Mouse (Mus musculus) kidney, postnatal 10 days (tissue): ENCODE data around the gene Esrrb.

Source experiments
- DNase-seq: peaks from one replicate; pipeline ENCODE4 v3.0.0; 2021; ENCODE audit warnings: mixed read lengths

The Esrrb gene

DNA sequence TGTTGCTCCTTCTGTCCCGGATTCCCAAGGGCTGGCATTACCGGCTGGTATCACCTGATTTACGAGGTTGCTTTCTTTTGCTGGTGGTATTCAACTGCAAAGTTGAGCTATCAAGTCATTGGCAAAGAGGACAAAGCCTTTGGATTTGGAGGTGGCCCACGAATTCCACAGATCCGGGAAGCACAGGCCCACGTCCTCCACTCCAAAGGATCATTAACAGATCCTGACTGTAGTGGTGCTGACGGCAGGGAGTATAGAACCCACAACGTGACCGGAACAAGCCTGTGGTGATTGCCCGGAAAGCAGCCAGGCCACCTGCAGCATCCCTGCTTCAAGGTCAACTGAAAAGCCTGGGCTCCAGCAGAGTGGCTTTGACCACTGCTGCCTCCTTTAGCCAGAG lies 140.8 kb downstream of the Esrrb start:
- DNase-seq = no peak

- no peak for DNase-seq
Measured at GRCm38 (mm10) chr12:86503921-86504320, 143.0 kb downstream of the Esrrb start.

- DNase-seq = no peak
Measured at GRCm38 (mm10) chr12:86504321-86504720, 143.4 kb downstream of the Esrrb start.

- DNase-seq = no peak
Measured at GRCm38 (mm10) chr12:86507741-86508140, 146.8 kb downstream of the Esrrb start.

- no peak for DNase-seq
Measured at GRCm38 (mm10) chr12:86508313-86508988, 147.5 kb downstream of the Esrrb start.

DNA sequence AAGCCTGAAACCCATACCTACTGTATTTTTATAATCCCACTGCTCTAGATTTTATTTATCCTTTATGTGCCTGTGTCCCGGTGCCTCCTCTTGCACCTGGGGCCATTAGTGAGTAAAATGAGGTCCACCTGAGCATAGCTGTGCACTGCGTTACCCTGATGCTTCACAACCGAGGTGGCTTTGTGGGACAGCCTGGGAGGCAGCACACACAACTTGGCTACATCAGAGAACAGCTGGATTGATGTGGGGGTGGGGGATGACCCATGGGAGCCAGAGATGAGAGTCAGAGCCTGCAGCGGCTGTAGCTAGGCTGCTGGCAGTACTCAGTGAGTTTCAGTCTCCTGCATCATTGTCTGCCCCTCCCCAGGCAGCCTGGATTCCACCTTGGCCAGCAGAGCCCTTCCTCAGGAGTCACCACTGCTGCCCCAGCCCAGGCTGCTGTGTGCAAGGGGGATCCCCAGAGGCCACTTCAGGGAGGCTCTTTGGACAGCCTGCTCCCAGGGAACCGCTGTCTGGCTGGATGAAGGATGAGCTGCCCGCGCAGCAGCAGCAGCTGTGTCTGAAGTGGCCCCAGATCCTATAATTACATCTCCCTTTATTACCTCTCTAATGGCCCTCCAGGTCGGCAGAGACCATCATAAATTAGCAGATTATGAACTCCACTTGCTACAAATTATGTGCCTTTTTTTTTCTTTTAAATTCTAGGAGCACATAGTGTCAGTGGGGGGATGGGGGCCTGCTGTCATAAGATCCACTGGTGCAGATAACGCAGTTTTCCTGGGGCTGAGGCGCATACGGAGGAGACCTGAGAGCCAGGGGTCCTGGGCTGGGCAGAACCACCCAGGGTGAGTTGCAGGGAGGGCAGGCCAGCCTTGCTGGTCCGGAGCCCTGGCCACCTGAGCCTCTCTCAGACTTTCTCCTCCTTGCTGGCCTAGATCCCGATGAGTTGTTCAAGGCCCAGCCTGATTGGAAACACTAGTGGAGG lies 148.7 kb downstream of the Esrrb start:
- no peak for DNase-seq

GRCm38 (mm10) chr12:86512335-86512734 lies 151.4 kb downstream of the Esrrb start:
- DNase-seq = no peak

DNA sequence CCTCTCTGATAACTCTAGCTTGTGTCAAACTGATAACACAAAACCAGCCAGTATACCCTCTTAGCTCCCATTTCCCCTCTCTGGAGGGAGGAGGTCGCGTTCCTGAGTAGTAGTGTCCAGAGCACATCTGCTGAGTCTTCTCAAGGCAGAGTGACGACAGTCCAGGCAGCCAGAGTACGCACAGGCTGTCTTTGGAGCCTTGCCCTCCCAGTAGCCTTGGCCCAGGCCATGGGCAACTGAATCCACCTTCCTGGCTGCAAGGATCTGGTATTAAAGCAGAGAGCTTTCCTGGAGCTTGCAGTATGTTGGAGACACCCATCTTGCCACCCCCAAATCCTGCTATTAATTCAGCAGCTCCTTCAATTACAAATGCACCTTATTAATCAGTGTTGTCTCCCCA lies 152.7 kb downstream of the Esrrb start:
- no peak for DNase-seq

DNA sequence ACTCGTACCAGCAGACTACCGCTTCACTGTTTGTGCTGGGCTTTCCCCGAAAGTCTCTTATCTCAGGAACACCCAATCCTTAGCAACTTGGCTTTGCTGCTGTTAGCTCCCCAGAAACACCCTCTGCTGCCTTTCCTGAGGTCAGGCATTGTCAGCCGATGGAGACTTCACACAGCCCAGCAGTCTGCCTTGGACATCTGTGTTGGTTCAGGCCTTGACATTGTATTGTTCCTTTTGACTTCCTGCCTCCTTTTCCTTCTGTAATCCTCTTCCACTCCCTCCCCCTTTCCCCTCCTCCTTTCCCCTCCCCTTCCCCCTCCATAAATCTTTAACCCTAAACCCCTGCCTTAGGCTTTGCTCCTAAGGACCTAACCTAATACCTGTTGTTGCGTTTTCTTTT lies 155.7 kb downstream of the Esrrb start:
- DNase-seq = no peak

DNA sequence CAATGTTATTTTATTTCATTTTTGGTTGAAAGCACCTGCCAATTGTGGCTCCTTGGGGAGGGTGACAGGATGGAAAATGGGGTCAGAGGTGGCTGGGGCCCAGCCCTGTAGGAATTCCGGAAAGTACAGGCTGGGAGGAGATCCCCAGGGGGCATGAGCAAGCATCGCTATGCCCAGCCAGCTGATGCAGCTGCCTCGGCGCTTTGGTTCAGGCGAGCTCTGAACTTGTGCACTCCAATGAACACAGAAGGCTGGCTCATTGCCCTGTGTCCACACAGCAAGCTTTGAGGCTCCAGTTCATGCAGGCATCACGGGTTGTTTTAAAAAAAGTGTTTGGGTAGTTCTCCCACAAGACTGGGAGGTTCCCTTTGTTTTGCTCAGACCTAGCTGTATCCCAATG lies 156.8 kb downstream of the Esrrb start:
- no peak for DNase-seq

DNA sequence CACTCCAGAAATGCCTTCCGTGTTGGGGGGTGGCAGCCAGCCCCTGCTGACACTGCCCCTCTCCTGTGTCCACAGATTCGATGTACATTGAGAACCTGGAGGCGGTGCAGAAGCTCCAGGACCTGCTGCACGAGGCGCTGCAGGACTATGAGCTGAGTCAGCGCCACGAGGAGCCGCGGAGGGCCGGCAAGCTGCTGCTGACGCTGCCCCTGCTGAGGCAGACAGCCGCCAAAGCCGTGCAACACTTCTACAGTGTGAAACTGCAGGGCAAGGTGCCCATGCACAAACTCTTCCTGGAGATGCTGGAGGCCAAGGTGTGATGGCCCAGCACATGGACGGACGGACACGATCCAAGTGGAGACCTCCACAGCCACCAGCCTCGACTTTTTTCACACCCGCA lies 157.8 kb downstream of the Esrrb start:
- peak; percentile 23 for DNase-seq

DNA sequence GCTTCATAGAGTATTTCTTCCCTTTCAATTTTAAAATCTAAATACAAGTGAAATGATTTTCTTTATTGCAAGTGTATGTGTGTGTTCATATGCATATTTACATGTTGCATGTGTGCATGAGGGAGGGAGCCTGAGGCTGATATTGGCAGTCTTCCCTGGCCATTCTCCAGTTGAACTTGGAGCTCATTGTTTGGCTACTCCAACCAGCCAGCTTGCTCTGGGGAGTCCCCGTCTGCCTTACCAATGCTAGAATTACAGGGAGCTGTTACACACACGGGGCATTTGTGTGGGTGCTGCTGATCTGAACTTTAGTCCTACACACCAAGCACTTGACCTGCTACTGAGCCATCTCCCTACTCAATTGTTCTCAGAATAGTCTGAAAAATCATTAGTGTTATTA lies 173.4 kb downstream of the Esrrb start:
- no peak for DNase-seq

DNA sequence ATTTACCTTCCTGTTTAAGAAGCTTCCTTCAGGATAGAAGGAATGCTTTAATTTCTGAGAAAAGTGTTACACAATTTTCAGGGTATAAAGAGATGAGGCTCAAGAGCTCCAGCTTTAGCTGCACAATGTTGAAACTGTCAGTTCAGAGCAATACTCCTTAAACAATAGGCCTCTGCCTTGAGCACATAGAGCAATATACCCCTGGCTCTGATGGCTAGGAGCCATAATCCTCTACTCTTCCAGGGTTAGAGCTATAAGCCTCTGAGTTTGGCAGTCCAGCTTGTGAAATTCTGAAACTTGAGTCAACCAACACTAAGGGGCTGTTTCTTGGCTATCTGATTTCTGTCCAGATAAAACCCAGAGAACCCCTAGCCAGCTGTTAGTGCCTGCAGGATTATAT lies 176.9 kb downstream of the Esrrb start:
- DNase-seq = no peak

DNA sequence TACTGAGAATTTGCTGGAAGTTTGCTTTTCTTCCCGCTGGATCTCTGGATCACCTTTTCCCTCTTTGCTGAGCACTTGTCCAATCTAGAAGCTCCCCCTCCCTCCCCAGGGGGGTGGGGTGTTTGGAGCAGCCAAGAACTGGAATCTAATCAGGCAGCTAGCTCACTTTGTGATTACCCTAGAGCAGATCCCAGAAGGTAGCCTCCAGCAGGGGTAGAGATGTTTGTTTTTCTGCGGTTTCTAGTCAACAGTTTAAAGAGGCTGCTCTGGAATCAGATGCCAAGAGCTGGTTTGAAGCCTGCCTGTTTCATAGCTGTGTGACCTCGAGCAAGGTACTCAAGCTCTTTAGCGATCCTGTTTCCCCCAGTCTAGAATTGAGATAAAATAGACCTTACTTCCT lies 177.8 kb downstream of the Esrrb start:
- DNase-seq = no peak

- no peak for DNase-seq
Measured at GRCm38 (mm10) chr12:86539511-86539910, 178.6 kb downstream of the Esrrb start.

- peak; percentile 56 for DNase-seq
Measured at GRCm38 (mm10) chr12:86547808-86548207, 186.9 kb downstream of the Esrrb start.

- no peak for DNase-seq
Measured at GRCm38 (mm10) chr12:86553037-86553436, 192.1 kb downstream of the Esrrb start.

DNA sequence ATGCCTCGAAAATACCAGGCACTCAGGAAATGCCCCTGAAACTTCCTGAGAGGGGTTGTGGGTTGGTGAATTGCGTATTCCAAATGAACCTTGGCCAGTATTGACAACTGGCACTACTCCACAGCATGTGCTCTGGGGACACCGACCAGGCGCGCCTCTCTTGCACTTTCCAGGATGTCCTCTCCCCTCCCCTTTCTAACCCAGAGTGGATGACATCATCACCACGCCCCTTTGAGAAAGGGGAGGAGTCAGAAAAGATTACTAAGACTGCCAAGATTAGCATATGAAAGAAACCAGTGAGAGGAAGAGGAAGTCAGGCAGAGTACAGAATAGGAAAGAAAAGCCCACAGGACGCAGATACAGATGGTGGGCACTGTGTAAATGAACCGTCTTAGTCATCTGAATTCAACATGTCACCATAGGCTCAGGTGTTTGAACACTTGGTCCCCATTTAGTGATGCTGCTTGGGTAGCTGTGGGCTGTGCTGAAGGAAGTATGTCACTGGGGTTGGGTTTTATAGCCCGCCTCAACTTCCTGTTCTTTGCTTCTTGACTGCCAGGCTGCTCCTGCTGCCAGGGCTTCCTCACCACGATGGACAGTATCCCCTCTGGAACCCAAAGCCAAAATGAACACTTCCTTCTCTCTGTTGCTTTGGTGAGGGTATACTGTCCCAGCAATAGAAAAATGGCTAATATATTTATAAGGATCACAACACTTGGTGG lies 196.0 kb downstream of the Esrrb start:
- DNase-seq = no peak

DNA sequence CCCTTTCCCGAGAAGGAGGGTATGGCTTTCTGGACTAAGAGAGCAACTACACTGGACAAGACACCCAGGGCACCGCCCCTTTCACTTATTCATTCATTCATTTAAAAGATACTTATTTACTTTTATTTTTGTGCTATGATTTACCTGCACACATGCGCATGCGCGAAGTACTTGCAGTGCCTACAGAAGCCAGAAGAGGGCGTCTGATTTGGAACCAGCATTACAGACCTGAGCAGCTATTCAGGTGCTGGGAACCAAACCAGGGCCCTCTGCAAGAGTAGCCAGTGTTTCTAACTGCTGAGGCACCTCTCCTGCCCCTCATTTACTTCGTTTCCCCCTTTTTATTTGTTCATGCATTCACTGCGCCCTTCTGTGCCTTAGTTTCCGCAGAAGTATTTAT lies 198.0 kb downstream of the Esrrb start:
- DNase-seq = no peak

- DNase-seq = no peak
Measured at GRCm38 (mm10) chr12:86562705-86563104, 201.8 kb downstream of the Esrrb start.

GRCm38 (mm10) chr12:86565996-86566395 lies 205.1 kb downstream of the Esrrb start:
- DNase-seq = no peak
